Mouse (Mus musculus): Measurements from ENCODE around the gene March9. TPM values are rescaled to one million over a fixed set of nuclear protein-coding genes. Genes with fewer than 3 reads are reported as not detected.

March9 gene
- 10 to 100 TPM; 21.3 to 21.6 TPM for total RNA-seq (2021)

DNA sequence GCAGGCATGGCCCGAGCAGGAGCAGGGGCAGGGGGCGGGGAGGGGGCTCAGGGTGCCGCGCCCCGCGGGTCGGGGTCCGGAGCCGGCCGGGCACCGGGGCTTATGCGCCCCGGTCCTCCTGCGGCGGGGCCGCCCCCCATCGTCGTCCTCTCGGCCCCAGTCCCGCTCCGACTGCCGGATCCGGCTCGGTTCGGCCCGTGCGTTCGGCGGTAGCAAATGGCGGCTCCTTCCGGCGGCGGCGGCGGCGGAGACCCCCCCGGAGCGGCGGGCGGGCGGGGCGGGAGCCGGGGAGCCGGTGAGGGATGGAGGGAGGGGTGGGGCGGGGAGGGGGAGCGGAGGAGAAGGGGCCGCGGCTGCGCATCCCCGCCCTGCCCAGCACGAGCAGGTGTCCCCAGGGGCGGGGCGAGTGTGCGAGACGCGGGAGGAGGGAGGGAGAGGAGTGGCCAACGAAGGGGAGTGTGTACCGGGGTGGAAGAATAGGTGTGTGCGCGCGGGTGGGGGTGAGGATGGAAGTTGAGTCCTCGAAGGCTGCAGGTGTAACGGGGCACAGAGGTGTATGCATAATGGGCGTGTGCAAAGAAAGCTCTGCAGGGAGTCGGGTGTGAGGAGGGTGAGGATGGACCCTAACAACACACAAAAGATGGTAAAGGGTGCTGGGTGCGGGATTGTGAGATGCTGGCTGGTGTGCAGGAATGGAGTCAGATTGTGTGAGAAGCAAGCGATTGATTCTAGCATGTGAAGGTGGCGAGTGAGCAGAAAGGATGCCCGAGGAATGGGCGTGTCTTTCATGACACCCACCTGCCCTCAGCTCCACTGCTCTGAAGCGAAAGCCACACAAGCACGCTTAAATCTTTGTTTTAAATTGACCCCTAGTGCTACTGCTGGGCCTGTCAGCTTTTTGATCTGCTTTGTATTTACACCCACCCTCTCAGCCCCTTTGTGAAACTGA lies at the start of gene March9:
TSS of gene March9 (minus strand) at position 217 of the 949 bp plus-strand sequence.
- DNase-seq = peak; percentile 73 to 78

DNA sequence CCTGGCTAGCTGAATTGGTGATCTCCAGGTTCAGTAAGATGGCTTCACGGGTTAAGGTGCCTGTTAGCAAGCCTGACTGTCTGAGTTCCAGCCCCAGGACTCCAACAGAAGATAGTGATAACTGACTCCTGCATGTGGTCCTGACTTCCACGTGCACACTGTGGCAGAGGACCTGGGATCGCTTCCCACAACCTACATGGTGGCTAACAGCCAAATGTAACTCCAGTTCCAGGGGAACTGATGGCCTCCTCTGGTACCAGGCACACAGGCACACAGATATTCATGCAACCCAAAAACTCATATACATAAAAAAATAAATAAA lies 48.2 kb upstream of the March9 start:
- DNase-seq = no peak

DNA sequence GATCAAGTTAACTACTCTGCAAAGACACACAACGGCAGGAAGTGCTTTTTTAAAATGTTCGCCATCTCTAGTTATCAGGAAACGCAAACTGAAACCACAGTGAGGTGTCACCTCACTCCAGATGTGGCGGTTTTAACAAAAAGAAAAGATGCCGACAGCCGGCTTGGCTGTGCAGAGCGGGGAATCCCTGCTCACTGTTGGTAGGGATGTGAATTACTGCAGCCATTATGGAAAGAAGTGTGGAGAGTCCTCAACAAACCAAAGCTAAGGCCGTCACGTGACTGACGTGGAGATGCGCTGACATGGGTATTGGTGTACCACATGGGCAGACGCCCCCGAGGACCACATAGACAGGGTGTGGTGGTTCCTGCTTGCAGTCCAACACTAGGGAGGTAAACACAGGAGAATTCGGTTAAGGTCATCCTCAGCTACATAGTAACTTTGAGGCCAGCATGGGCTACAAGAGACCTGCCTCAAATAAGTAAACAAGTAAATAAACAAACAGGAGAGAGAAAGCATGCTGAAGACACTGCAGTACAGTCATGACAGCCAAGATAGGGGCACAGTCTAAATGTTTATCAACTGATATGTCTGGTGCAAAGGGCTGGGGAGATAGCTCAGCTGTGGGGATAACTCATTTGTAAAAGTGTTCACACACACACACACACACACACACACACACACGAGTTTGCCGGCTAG lies 47.7 kb upstream of the March9 start:
- no peak for DNase-seq

DNA sequence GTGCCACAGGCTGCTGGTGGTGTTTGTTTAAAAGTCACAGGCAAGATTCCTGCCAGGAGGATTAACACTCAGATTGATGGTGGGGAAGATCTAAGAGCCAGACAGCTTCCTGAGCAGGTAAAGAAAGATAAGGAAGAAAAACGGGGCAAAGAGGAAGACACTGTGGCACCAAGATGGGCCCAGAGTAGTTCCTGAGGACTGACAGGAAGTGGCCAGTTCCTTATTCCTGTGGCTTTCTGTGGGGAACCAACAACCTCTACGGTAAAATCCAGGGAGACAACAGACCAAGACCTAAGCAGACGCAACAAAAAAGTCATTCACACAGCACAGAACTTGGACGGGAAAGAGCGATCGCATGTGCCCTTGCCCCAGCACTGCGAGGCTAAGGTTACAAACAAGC lies 43.6 kb upstream of the March9 start:
- no peak for DNase-seq

DNA sequence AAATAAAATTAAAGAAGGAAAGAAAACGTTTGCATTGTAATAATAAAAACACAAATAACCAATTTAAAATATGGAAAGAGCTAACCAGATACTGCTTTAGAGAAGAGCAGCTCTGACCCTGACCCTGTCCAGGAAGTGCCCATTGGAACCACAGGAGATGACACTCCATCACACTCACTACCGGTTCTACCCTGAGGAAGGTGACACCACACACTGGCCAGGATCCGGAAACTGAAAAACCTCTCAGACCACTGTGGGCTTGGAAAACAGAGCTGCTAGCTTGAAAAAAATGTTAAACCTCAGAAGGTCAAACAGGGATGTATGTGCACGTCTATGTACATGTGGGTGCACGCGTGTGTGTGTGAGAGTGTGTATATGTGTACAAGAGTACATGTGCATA lies 41.2 kb upstream of the March9 start:
- no peak for DNase-seq

DNA sequence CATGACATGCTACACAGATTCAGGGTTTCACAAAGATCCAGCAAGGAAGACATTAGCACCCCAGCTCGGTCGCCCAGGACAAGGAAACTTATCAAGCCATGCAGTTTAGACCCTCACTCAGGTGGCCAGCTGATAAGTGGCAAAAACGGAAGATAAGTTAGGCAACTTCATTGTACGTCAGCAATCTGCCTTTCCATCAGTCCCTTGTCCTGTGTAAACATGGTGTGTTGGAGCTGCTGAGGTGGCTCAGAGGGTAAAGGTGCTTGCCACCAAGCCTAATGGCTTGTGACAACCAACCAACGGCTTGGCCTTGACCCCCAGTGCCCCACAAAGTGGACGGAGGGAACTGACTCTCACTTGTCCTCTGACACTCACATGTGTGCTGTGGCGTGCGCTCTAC lies 40.4 kb upstream of the March9 start:
- DNase-seq = no peak

DNA sequence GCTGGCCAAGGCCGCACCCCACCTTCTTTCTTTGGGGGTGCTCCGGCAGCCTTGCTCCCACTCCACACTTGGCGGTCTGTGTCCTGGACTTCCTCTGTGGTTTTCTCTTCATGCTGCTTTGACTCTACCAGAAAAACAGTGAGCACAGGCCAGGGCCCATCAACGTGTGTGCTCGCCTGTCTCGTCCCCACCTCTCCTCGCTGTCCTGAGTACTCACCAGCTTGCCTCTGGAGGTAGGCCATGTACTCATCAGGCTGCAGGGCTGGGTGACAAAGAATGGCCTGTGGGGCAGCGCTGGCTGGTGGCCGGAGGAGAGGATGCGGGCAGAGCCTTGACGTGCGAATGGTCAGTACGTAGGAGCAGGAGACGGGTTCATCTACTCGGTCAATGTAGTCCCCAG lies 39.9 kb upstream of the March9 start:
- DNase-seq = no peak

DNA sequence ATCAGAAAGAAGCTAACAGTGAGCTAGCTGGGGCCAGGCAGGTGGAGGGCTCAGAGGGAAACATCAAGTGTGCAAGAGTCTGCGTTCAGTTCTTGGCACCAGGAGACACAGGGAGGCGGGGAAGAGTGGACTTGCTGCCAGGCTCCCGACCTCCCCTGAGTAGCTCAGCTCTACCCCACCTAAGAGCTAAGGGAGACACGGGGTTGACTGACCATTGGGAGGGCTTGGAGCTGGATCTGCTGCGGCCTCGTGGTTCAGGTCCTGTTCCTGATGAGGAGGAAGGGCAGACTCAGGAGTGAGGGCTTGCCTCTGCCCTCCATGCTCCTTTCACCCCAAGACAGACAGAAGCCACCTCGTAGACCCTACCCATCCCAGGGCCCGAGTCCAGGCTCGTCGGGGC lies 39.2 kb upstream of the March9 start:
- DNase-seq = no peak

DNA sequence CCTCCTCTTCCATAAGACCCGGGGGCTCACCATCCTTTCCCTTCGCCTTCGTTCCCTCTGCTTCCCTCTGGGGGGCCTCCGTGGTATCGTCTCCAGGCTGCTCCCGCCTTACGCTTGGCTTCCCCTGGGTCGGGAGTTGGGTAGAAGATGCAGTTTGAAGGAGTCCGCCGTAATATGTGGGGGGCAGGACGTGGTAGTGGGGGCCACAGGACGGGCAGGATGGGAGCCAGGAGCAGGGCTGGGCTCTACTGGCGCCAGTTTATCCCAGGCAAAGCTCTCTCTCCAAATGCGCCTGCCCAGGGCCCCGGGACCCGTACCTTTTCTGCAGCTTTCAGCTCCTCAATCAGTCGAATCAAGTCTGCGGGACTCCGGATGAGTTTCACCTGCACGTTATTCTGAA lies 38.5 kb upstream of the March9 start:
- no peak for DNase-seq

DNA sequence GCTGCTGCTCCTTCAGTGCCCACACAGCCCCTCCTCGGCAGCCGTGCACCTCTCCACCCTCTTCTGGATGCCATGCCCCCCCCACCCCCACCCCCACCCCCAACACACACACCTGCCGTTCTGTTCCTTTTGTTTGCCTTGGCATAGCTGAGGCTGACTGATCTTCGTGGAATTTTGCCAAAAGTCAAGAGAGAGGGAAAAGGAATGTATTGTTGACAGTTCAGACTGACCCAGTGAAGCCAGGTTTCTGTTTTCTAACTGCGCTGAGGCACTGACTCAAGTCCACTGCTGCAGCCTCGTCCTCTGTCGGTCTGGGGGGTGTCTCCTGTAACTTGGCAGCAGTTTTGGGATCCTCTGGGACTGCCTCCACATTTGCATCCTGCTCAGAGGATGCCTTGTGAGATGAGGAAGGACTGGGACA lies 34.4 kb upstream of the March9 start:
- DNase-seq = no peak

DNA sequence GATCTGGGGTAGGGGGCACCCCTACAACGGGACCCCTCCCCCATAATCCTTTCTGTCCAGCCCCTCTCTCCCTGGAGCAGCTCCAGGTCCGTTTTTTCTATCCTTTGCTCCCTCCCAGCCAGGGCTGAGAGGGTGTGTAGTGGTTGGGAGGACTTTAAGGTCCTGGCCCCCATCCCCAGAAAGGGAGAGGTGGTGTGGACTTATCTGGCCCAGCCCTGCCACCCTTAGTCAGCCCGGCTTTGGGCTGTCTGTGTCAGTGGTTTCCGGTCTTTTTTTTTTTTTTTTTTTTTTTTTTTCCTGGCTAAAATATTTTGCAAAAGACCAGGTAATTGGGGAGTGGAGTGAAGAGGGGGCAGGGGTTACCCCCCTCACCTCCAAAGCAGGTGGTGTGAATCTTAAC lies 32.8 kb upstream of the March9 start:
- no peak for DNase-seq

DNA sequence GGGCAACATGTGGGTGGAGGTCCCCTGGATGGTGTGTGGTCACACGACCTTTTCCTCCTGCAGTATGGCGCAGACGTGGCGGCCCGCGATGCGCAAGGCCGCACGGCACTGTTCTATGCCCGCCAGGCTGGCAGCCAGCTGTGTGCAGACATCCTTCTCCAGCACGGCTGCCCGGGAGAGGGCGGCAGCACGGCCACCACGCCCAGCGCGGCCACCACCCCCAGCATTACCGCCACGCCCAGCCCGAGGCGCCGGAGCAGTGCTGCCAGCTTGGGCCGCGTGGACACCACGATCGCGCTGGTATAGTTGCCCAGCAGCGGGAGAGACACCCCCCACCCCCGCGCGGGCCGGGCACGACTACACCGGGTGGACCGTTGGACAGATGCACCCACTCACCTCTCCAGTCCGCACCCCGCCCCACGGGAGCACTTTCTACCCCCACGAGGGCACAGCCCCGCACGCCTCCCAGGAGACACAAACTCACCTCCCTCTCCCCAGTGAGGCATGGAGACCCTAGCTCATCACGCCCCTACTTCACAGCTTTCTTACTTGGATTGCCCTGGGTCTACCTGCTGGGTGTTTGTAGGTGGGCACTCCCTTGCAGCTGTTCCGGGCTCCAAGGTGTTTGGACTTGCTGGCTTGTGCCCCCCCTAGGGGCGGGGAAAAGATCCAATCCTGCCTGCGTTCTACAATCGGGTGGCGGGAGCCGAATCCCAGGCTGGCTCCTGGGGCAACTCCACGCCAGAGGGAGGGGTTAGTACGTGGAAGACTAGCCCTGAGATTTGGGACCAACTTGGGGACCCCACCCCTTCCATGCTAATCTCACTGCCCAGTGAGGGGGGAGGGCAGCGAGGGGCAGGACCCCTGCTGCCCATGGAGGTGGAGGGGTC lies 31.8 kb upstream of the March9 start:
- no peak for DNase-seq

DNA sequence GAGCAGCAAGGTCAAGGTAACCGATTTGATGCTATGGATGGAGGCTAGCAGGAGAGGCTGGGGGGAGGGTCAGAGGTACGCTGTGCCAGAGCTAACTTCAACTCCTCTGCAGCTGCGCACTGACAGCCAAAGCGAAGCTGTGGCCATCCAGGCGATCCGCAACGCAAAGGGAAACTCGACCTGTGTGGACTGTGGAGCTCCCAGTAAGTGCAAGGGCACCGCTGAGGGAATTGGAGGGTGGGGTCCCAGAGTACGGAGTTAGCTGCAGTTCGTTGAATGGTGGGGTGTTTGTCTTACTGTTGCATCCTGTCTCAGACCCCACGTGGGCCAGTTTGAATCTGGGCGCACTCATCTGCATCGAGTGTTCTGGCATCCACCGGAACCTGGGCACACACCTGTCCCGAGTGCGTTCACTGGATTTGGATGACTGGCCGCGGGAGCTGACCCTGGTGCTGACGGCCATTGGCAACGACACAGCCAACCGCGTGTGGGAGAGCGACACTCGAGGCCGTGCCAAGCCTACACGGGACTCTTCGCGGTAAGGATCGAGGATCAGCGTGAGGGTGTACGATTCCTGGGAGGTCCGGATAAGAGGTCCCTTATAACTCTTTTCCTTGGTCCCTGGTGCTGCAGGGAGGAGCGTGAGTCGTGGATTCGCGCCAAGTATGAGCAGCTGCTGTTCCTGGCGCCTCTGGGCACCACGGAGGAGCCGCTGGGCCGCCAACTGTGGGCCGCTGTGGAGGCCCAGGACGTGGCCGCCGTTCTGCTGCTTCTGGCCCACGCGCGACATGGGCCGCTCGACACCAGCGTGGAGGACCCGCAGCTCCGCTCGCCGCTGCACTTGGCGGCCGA lies 30.8 kb upstream of the March9 start:
- no peak for DNase-seq

DNA sequence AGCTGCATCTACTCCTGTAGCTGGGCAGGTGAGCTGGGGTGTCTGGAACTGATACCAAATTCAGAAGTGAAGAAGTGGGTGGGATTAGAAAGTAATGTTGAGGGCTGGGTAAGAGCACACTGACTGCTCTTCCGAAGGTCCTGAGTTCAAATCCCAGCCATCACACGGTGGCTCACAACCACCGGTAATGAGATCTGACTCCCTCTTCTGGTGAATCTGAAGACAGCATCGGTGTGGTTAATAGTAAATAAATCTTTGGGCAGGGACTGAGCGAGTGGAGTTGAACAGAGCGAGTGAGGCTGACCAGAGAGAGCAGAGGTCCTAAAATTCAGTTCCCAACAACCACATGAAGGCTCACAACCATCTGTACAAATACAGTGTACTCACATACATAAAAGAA lies 25.6 kb upstream of the March9 start:
- no peak for DNase-seq

DNA sequence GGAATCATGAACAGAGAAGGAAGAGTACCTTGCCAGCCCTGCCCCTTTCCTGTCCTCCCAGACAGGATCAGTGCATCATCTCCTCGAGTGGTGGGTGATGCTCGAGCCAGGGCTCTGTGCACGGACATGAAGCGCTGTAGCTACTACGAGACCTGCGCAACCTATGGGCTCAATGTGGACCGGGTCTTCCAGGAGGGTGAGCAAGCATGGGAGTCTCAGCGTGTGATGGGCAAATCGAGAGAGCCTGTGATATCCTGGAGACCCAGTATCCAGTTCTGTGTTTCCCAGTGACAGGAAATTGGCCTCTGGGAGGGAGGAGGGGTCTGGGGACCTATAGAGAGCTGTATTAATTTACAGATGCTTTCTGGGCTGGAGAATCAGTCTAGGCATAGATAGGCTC lies 25.1 kb upstream of the March9 start:
- DNase-seq = no peak

DNA sequence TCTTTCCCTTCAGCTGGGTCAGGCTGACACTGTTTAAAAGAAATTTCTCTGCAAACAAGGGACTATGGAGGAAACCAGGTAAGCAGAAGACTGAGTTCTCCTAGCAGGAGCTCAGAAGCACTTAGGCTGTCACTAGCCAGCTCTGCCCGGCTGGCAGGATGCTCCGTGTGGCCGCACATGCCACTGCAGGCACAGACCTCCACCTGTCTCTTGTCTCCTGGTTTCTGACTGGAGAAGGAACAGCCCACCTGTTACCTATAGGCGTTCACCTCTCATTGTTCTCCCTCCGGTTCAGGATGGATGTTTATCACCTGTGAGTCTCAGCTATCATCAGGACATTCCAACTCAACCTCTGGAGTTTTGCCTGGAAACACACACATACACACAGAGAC lies 23.9 kb upstream of the March9 start:
- DNase-seq = no peak

DNA sequence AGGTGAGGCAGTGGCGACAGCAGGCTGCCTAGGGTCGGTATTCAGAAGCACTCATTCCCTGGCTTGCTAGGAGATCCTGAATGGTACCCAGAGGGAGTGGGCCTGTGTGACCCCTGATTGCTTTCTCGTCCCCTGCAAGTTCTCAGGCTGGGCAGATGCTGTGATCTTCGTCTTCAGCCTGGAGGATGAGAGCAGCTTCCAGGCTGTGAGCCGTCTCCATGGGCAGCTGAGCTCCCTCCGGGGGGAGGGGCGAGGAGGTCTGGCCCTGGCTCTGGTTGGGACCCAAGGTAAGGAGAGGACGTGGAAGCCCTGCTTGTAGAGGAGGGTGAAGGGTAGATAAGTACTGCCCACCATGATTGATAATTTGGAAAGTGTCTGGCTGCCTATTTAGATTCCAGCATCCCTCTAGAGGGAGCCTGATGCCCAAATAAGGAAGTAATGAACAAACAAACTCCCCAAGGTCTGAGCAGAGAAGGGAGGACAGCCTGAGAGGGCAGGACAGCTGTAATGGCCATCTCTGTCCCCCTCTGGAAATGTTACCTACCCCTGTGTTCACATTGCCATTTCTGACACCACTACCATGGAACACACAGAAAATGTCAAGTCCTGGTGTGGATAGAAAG lies 23.4 kb upstream of the March9 start:
- DNase-seq = no peak

DNA sequence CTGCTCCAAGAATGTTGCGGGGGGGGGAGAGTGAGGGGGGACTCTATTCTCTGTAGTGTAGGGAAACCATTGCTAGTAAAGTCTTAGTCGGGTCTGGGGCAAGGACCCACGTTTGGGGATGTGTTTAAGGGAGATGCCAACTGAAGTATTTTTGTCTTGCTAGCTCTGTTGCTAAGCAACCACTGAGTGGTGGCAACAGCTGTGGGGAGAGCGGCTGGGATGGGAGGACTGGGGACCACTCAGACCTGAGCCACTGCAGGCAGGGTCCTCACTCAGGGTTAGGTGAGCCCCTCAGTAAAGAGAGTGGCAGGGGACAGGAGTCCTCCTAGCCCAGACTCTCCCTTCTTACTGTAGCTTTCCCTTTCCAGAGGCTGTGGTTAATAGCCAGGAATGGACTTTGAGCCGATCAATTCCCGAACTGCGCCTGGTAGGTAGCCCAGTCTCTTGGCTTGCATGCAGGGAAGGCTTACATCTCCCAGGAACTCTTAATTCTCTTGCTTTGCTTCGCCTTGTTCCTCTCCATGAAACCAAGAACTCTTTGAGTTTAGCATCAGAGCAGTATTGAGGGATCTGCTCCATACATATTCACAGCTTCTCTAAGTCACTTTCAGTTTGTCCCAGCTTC lies 22.1 kb upstream of the March9 start:
- no peak for DNase-seq

DNA sequence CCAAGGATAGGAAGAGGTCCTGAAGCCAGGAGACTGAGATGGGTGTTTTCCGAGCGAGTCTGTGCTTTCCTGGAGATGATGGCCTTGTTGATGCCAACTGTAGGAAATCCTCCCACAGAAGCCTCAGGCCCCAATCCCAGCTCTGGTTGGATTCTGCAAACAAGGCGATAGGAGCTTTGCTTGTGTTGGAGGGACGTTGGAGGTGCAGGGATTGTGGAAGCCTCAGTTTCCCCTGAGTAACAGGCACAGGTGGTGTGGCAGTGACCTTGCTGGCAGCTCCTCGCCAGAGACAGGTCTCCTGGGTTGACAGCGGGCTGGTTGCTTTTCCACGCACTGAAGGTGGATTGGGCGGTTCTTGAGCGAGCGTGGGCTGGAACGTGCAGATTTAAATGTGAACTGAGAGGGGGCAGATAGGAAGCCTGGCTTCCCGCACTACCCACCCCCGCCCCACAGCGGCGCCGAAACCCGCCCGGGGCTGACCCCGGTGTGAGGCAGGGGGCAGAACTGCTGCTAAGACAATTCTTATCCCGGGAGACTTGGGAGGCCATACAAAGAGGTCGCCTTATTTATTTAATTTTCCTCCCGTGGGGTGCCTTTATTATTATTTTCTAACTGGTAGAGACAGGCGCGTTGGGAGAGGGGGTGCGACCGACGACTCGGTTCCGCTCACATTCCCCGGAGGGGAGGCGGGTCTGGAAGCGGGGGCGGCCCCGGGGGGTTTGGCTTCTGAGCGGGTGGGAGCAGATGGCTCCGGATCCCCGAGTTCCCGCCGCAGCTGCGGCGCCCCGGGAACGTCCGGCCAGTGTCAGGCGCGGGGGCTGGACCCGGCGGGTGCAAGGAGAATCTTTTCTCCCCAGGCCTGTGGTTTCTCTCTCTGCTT lies 21.2 kb upstream of the March9 start:
- peak in 1 of 2 experiments; percentile 71 for DNase-seq
